Mouse (Mus musculus) lung, postnatal 0 days (tissue): ENCODE results near the gene Olfr341.

ENCODE experiments used
- CTCF ChIP-seq: IDR thresholded peaks from 2 replicates; pipeline ENCODE4 v1.5.1; 2016; ENCODE audit warnings: antibody characterized with exemption, mild to moderate bottlenecking
- EP300 ChIP-seq: IDR thresholded peaks from 2 replicates; pipeline ENCODE4 v1.6.1; 2016; ENCODE audit warnings: antibody characterized with exemption, mild to moderate bottlenecking, control low read depth

- TF ChIP-seq CTCF = no peak
- no peak for TF ChIP-seq EP300
Measured at GRCm38 (mm10) chr2:36482368-36482767, at the start of gene Olfr341.
